Mouse (Mus musculus) hindbrain, embryonic 16.5 days (tissue): ENCODE data around the gene Sgms1. TPM values are rescaled to one million over a fixed set of nuclear protein-coding genes. Genes with fewer than 3 reads are reported as not detected.

Experiments used
- ATAC-seq: fragments of 200-750 bp; cut with Nextera tagmentation; 2 replicates; pipeline ENCODE4 v1.8.0; 2017; ENCODE audit warnings: moderate TSS enrichment, moderate library complexity
- H3K27ac ChIP-seq: fragments of 300-500 bp; sonication (generic); 2 replicates; pipeline ENCODE4 v1.5.1; 2014; ENCODE audit warnings: low read depth, mild to moderate bottlenecking, control low read depth, low read length, moderate library complexity
- H3K27me3 ChIP-seq: fragments of 300-500 bp; sonication (generic); replicated peaks from 2 replicates; pipeline ENCODE4 v1.6.1; 2014; ENCODE audit warnings: low read length; ENCODE audit not compliant: control insufficient read depth, insufficient read depth
- H3K36me3 ChIP-seq: fragments of 300-500 bp; sonication (generic); 2 replicates; pipeline ENCODE4 v1.6.1; 2014; ENCODE audit warnings: mild to moderate bottlenecking, low read length, moderate library complexity, mixed read lengths; ENCODE audit not compliant: control insufficient read depth, insufficient read depth
- H3K4me1 ChIP-seq: fragments of 300-500 bp; sonication (generic); 2 replicates; pipeline ENCODE4 v1.6.1; 2014; ENCODE audit warnings: low read depth, low read length; ENCODE audit not compliant: control insufficient read depth, insufficient read depth
- H3K4me2 ChIP-seq: fragments of 300-500 bp; sonication (generic); 2 replicates; pipeline ENCODE4 v1.6.1; 2014; ENCODE audit warnings: mild to moderate bottlenecking, low read length, control low read depth, moderate library complexity
- H3K4me3 ChIP-seq: fragments of 300-500 bp; sonication (generic); 2 replicates; pipeline ENCODE4 v1.5.1; 2014; ENCODE audit warnings: mild to moderate bottlenecking, low read length, control low read depth, moderate library complexity
- H3K9ac ChIP-seq: fragments of 300-500 bp; sonication (generic); 2 replicates; pipeline ENCODE4 v1.6.1; 2014; ENCODE audit warnings: low read depth, mild to moderate bottlenecking, control low read depth, low read length, moderate library complexity
- H3K9me3 ChIP-seq: fragments of 300-500 bp; sonication (generic); 2 replicates; pipeline ENCODE4 v1.6.1; 2014; ENCODE audit warnings: mild to moderate bottlenecking, low read length, moderate library complexity; ENCODE audit not compliant: control insufficient read depth
- WGBS: fragments of 180-500 bp; shearing (Covaris S2); extraction: QIAGEN DNeasy Blood & Tissue Kit; methylation state at CpG from one replicate; pipeline ENCODE4 v1.1.7; 2014; 5-methylcytosine and 5-hydroxymethylcytosine counted together
- polyA plus RNA-seq: library from polyadenylated mRNA; unstranded; fragments of >200 nt; fragmentation: Nextera tagmentation; extraction: Ambion mirVana; gene quantifications from 2 replicates; pipeline ENCODE4 v1.2.1, GENCODE M21; 2015

Sgms1 gene
- polyA plus RNA-seq, 1 experiment from 2014 or later, result 21.7 TPM

GRCm38 (mm10) chr19:32255429-32256185 is 133.9 kb downstream of the Sgms1 start:
- no peak overlapping the region for H3K9ac ChIP-seq
- WGBS, result 35% methylated on average over 6 of the region's 6 CpGs
- H3K9me3 ChIP-seq, result no peaks in the 10 kb centered on the region
- no peak overlapping the region for H3K4me2 ChIP-seq
- no peaks in the 10 kb centered on the region for H3K4me1 ChIP-seq
- H3K4me3 ChIP-seq, result no peak overlapping the region
- no peaks in the 10 kb centered on the region for H3K27me3 ChIP-seq
- H3K36me3 ChIP-seq, result no peaks in the 10 kb centered on the region
- no peak overlapping the region for H3K27ac ChIP-seq
- no peak for ATAC-seq

- WGBS, result 41% methylated on average over 8 of the region's 8 CpGs
- no peak overlapping the region for H3K4me3 ChIP-seq
- ATAC-seq, result no peak
Measured at GRCm38 (mm10) chr19:32254739-32255344, 134.7 kb downstream of the Sgms1 start.

GRCm38 (mm10) chr19:32254204-32254603 is 135.3 kb downstream of the Sgms1 start:
- Histone ChIP-seq H3K4me2 (no peak overlapping the region), H3K9me3 (no peaks in the 10 kb centered on the region), H3K9ac (no peak overlapping the region), H3K4me1 (no peaks in the 10 kb centered on the region), H3K27ac (no peak overlapping the region), H3K4me3 (no peak overlapping the region), H3K27me3 (no peaks in the 10 kb centered on the region), H3K36me3 (no peaks in the 10 kb centered on the region)
- WGBS, result 87% methylated on average over 2 of the region's 2 CpGs
- no peak for ATAC-seq

More at GRCm38 (mm10) chr19:32254739-32255344, 134.7 kb downstream of the Sgms1 start:
- Histone ChIP-seq H3K4me2 (no peak overlapping the region), H3K9me3 (no peaks in the 10 kb centered on the region), H3K27ac (no peak overlapping the region), H3K4me1 (no peaks in the 10 kb centered on the region), H3K27me3 (no peaks in the 10 kb centered on the region), H3K9ac (no peak overlapping the region), H3K36me3 (no peaks in the 10 kb centered on the region)

- WGBS, result 89% methylated on average over 7 of the region's 7 CpGs
- Histone ChIP-seq H3K4me3 (no peak overlapping the region), H3K27me3 (no peaks in the 10 kb centered on the region), H3K36me3 (no peaks in the 10 kb centered on the region), H3K27ac (no peak overlapping the region), H3K4me2 (no peak overlapping the region), H3K9me3 (no peaks in the 10 kb centered on the region), H3K9ac (no peak overlapping the region), H3K4me1 (no peaks in the 10 kb centered on the region)
- no peak for ATAC-seq
Measured at GRCm38 (mm10) chr19:32252987-32253386, 136.5 kb downstream of the Sgms1 start.

GRCm38 (mm10) chr19:32252451-32252850 is 137.1 kb downstream of the Sgms1 start:
- H3K27me3 ChIP-seq, result no peaks in the 10 kb centered on the region
- H3K4me3 ChIP-seq, result no peak overlapping the region
- no peak overlapping the region for H3K4me2 ChIP-seq
- 84% methylated on average over 3 of the region's 3 CpGs for WGBS
- H3K9me3 ChIP-seq, result no peaks in the 10 kb centered on the region
- no peak overlapping the region for H3K9ac ChIP-seq
- no peaks in the 10 kb centered on the region for H3K36me3 ChIP-seq
- no peak for ATAC-seq
- H3K4me1 ChIP-seq, result no peaks in the 10 kb centered on the region
- no peak overlapping the region for H3K27ac ChIP-seq

- Histone ChIP-seq H3K4me2 (no peak overlapping the region), H3K36me3 (no peaks in the 10 kb centered on the region), H3K4me3 (no peak overlapping the region), H3K27me3 (no peaks in the 10 kb centered on the region), H3K9me3 (no peaks in the 10 kb centered on the region), H3K27ac (no peak overlapping the region), H3K4me1 (no peaks in the 10 kb centered on the region), H3K9ac (no peak overlapping the region)
- ATAC-seq, result no peak
- 93% methylated on average over 5 of the region's 5 CpGs for WGBS
Measured at GRCm38 (mm10) chr19:32249181-32250130, 140.1 kb downstream of the Sgms1 start.

GRCm38 (mm10) chr19:32244881-32245280 is 144.6 kb downstream of the Sgms1 start:
- H3K4me3 ChIP-seq, result no peak overlapping the region
- no peaks in the 10 kb centered on the region for H3K27me3 ChIP-seq
- H3K36me3 ChIP-seq, result no peaks in the 10 kb centered on the region
- H3K27ac ChIP-seq, result no peak overlapping the region
- no peak overlapping the region for H3K9ac ChIP-seq
- H3K9me3 ChIP-seq, result no peaks in the 10 kb centered on the region
- no peak overlapping the region for H3K4me2 ChIP-seq
- WGBS, result 73% methylated on average over 4 of the region's 4 CpGs
- H3K4me1 ChIP-seq, result no peaks in the 10 kb centered on the region
- no peak for ATAC-seq

GRCm38 (mm10) chr19:32243246-32243645 is 146.3 kb downstream of the Sgms1 start:
- no peak for ATAC-seq
- Histone ChIP-seq H3K4me1 (no peaks in the 10 kb centered on the region), H3K9me3 (no peaks in the 10 kb centered on the region), H3K9ac (no peak overlapping the region), H3K36me3 (no peaks in the 10 kb centered on the region), H3K4me3 (no peak overlapping the region), H3K27me3 (no peaks in the 10 kb centered on the region), H3K4me2 (no peak overlapping the region), H3K27ac (no peak overlapping the region)
- 82% methylated on average over 9 of the region's 9 CpGs for WGBS

- H3K4me2 ChIP-seq, result no peak overlapping the region
- 0 out of 2 replicates have a peak, but pooled peaks have one; percentile 4 for ATAC-seq
- 87% methylated on average over 4 of the region's 4 CpGs for WGBS
Measured at GRCm38 (mm10) chr19:32242153-32242552, 147.4 kb downstream of the Sgms1 start.

More at GRCm38 (mm10) chr19:32242153-32242552, 147.4 kb downstream of the Sgms1 start:
- no peaks in the 10 kb centered on the region for H3K36me3 ChIP-seq
- no peak overlapping the region for H3K27ac ChIP-seq
- H3K9me3 ChIP-seq, result no peaks in the 10 kb centered on the region
- no peak overlapping the region for H3K9ac ChIP-seq
- no peaks in the 10 kb centered on the region for H3K27me3 ChIP-seq
- no peak overlapping the region for H3K4me3 ChIP-seq
- H3K4me1 ChIP-seq, result no peaks in the 10 kb centered on the region
